Mouse (Mus musculus): ENCODE data around the gene Irf2. TPM values are rescaled to one million over a fixed set of nuclear protein-coding genes. Genes with fewer than 3 reads are reported as not detected.

Gene Irf2
- polyA plus RNA-seq, 1 experiment = not detected

DNA sequence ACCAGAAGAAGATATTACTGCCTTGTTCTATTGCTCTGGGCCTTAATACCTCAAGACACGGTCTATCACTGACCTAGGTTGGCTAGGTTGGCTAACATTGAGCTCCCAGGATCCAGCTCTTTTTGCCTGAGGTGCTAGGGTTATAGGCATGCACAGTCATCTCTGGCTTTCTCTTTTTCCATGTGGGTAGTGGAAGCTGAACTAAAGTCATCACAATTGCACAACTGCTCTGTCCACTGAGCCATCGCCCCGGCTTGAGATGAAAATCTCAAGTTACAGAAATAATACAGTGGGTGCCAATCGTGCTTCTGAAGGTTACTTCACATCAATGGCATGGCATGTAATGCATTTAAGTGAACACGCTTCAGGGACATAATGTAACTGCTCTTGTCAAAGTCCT is 156.5 kb downstream of the Irf2 start:
- TF ChIP-seq CTCF (IDR thresholded peaks at IDR 0.05; ENCODE audit: insufficient read depth, low read depth, low read length) (no peak), POLR2A (IDR thresholded peaks at IDR 0.05; ENCODE audit: insufficient read depth, low read depth, low read length) (no peak)
- H3K4me3 ChIP-seq (ENCODE audit: insufficient read depth, low read depth, low read length) = no peak overlapping the region
- H3K27ac ChIP-seq (ENCODE audit: insufficient read depth, low read depth, low read length) = no peak overlapping the region
- H3K4me1 ChIP-seq (ENCODE audit: control insufficient read depth, insufficient read depth, low read length) = peaks cover 4% of the 10 kb centered on the region
- WGBS = 93% methylated on average over 5 of the region's 5 CpGs

DNA sequence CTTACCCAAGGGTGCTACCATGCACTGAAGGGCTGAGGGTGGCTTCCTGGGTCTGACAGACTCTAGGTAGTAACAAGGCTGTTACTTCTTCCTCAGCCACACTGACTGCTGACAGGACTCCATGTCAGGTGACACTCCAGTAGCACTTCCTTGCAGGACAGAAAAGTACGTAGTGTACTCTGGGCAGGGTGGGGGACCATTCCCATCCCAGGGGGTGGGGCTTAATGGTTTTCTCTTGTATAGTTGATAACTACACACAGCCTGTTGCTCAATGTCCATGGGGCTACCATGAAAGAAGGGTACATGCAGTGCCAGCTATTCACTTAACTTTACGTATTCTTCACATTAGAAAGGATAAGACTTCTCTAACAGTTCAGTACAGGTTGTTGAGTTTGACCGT is 157.2 kb downstream of the Irf2 start:
- Histone ChIP-seq H3K4me1 (ENCODE audit: control insufficient read depth, insufficient read depth, low read length) (peaks cover 4% of the 10 kb centered on the region), H3K27ac (ENCODE audit: insufficient read depth, low read depth, low read length) (no peak overlapping the region), H3K4me3 (ENCODE audit: insufficient read depth, low read depth, low read length) (no peak overlapping the region)
- TF ChIP-seq POLR2A (IDR thresholded peaks at IDR 0.05; ENCODE audit: insufficient read depth, low read depth, low read length) (no peak), CTCF (IDR thresholded peaks at IDR 0.05; ENCODE audit: insufficient read depth, low read depth, low read length) (no peak)
- over 99% methylated on average over 3 of the region's 3 CpGs for WGBS

Other genes starting within 250 kb of the Irf2 start
- not detected in 2 replicates for gene Cenpu, start 187.7 kb upstream of the Irf2 start, polyA plus RNA-seq (2012; ENCODE audit: insufficient read depth, insufficient read length, low replicate concordance, missing spikeins)
- gene Primpol, start 122.5 kb upstream of the Irf2 start, polyA plus RNA-seq (2012; ENCODE audit: insufficient read depth, insufficient read length, low replicate concordance, missing spikeins) = not detected in 2 replicates
- gene Casp3, start 122.4 kb upstream of the Irf2 start, polyA plus RNA-seq (2012; ENCODE audit: insufficient read depth, insufficient read length, low replicate concordance, missing spikeins) = not detected in 2 replicates
- gene Enpp6, start 247.2 kb downstream of the Irf2 start, polyA plus RNA-seq (2012; ENCODE audit: insufficient read depth, insufficient read length, low replicate concordance, missing spikeins) = not detected in 2 replicates

Measured in olfactory bulb, adult 2 months (tissue).